Mouse (Mus musculus) embryonic fibroblast, embryonic 13.5 days (primary cell): Measurements from ENCODE around the gene Pla1a. TPM values are rescaled to one million over a fixed set of nuclear protein-coding genes. Genes with fewer than 3 reads are reported as not detected.

Source experiments
- H3K27ac ChIP-seq: 2 replicates; pipeline ENCODE4 v1.5.1; 2012; ENCODE audit warnings: low read length, control low read depth, inconsistent platforms; ENCODE audit not compliant: insufficient read depth
- H3K4me1 ChIP-seq: 2 replicates; pipeline ENCODE4 v1.6.1; 2011; ENCODE audit warnings: low read length; ENCODE audit not compliant: control insufficient read depth, insufficient read depth
- H3K4me3 ChIP-seq: 2 replicates; pipeline ENCODE4 v1.5.1; 2011; ENCODE audit warnings: mild to moderate bottlenecking, control low read depth, low read length; ENCODE audit not compliant: insufficient read depth
- CTCF ChIP-seq: IDR thresholded peaks from 2 replicates; pipeline ENCODE4 v1.5.1; 2011; ENCODE audit warnings: mild to moderate bottlenecking, control low read depth, low read length, moderate library complexity, borderline replicate concordance; ENCODE audit not compliant: insufficient read depth
- POLR2A ChIP-seq: IDR thresholded peaks from 2 replicates; pipeline ENCODE4 v1.6.1; 2011; ENCODE audit warnings: low read depth, mild to moderate bottlenecking, control low read depth, low read length, moderate library complexity
- polyA plus RNA-seq: library from polyadenylated mRNA; stranded (reverse); fragments of >200 nt; gene quantifications from 2 replicates; pipeline ENCODE4 v1.2.4, GENCODE M21; 2011; ENCODE audit warnings: low read depth; ENCODE audit not compliant: missing spikeins, insufficient read length

The Pla1a gene
- polyA plus RNA-seq, 1 experiment = 1.2 TPM

- H3K4me3 ChIP-seq = no peak overlapping the region
- H3K4me1 ChIP-seq = no peaks in the 10 kb centered on the region
- no peak overlapping the region for H3K27ac ChIP-seq
- no peak for TF ChIP-seq POLR2A
- TF ChIP-seq CTCF = no peak
These were observed 61.1 kb downstream of the Pla1a start for GRCm38 (mm10) chr16:38371705-38372296.

GRCm38 (mm10) chr16:38370633-38371374 lies 62.1 kb downstream of the Pla1a start:
- H3K4me3 ChIP-seq = no peak overlapping the region
- TF ChIP-seq POLR2A = no peak
- no peak for TF ChIP-seq CTCF
- H3K4me1 ChIP-seq = no peaks in the 10 kb centered on the region
- H3K27ac ChIP-seq = no peak overlapping the region

GRCm38 (mm10) chr16:38369992-38370484 lies 62.9 kb downstream of the Pla1a start:
- Histone ChIP-seq H3K4me1 (no peaks in the 10 kb centered on the region), H3K4me3 (no peak overlapping the region), H3K27ac (no peak overlapping the region)
- TF ChIP-seq CTCF (no peak), POLR2A (no peak)

GRCm38 (mm10) chr16:38369431-38369830 lies 63.5 kb downstream of the Pla1a start:
- Histone ChIP-seq H3K4me3 (no peak overlapping the region), H3K4me1 (no peaks in the 10 kb centered on the region), H3K27ac (no peak overlapping the region)
- no peak for TF ChIP-seq CTCF
- no peak for TF ChIP-seq POLR2A

GRCm38 (mm10) chr16:38369000-38369399 lies 63.9 kb downstream of the Pla1a start:
- no peak for TF ChIP-seq POLR2A
- TF ChIP-seq CTCF = no peak
- Histone ChIP-seq H3K4me1 (no peaks in the 10 kb centered on the region), H3K4me3 (no peak overlapping the region), H3K27ac (no peak overlapping the region)

GRCm38 (mm10) chr16:38368336-38368735 lies 64.6 kb downstream of the Pla1a start:
- Histone ChIP-seq H3K4me3 (no peak overlapping the region), H3K4me1 (no peaks in the 10 kb centered on the region), H3K27ac (no peak overlapping the region)
- TF ChIP-seq POLR2A = no peak

- no peak for TF ChIP-seq CTCF
- no peak for TF ChIP-seq POLR2A
- Histone ChIP-seq H3K27ac (no peak overlapping the region), H3K4me1 (no peaks in the 10 kb centered on the region), H3K4me3 (no peak overlapping the region)
These were observed 66.7 kb downstream of the Pla1a start for GRCm38 (mm10) chr16:38366231-38366630.

GRCm38 (mm10) chr16:38365390-38365789 lies 67.6 kb downstream of the Pla1a start:
- H3K4me3 ChIP-seq = no peak overlapping the region
- no peak for TF ChIP-seq CTCF
- no peak for TF ChIP-seq POLR2A
- H3K4me1 ChIP-seq = no peaks in the 10 kb centered on the region
- no peak overlapping the region for H3K27ac ChIP-seq

- Histone ChIP-seq H3K4me1 (no peaks in the 10 kb centered on the region), H3K27ac (no peak overlapping the region), H3K4me3 (no peak overlapping the region)
- no peak for TF ChIP-seq CTCF
- no peak for TF ChIP-seq POLR2A
These were observed 69.3 kb downstream of the Pla1a start for GRCm38 (mm10) chr16:38363657-38364056.

- no peak for TF ChIP-seq CTCF
- no peak for TF ChIP-seq POLR2A
- no peak overlapping the region for H3K27ac ChIP-seq
- H3K4me3 ChIP-seq = no peak overlapping the region
- H3K4me1 ChIP-seq = no peaks in the 10 kb centered on the region
These were observed 69.7 kb downstream of the Pla1a start for GRCm38 (mm10) chr16:38363256-38363595.
